Mouse (Mus musculus): ENCODE data around the gene Chchd6. TPM values are rescaled to one million over a fixed set of nuclear protein-coding genes. Genes with fewer than 3 reads are reported as not detected.

Gene Chchd6
- polyA plus RNA-seq, 1 experiment from 2014 or later = 168 TPM

GRCm38 (mm10) chr6:89422621-89423020, 172.8 kb downstream of the Chchd6 start:
- Histone ChIP-seq H3K4me2 (ENCODE audit: low read length) (no peak overlapping the region), H3K4me1 (replicated peaks; ENCODE audit: control insufficient read depth, insufficient read depth, low read length) (no peaks in the 10 kb centered on the region), H3K36me3 (ENCODE audit: control insufficient read depth, insufficient read depth) (no peaks in the 10 kb centered on the region), H3K27me3 (replicated peaks; ENCODE audit: control insufficient read depth, insufficient read depth, low read length) (no peaks in the 10 kb centered on the region), H3K4me3 (replicated peaks; ENCODE audit: low read length) (no peak overlapping the region), H3K9ac (replicated peaks; ENCODE audit: low read depth, low read length) (no peak overlapping the region), H3K9me3 (ENCODE audit: control insufficient read depth, low read length) (no peaks in the 10 kb centered on the region), H3K27ac (ENCODE audit: low read length) (no peak overlapping the region)
- no peak for ATAC-seq
- 89% methylated on average over 3 of the region's 3 CpGs for WGBS

GRCm38 (mm10) chr6:89421922-89422321, 173.5 kb downstream of the Chchd6 start:
- Histone ChIP-seq H3K4me3 (replicated peaks; ENCODE audit: low read length) (no peak overlapping the region), H3K27me3 (replicated peaks; ENCODE audit: control insufficient read depth, insufficient read depth, low read length) (no peaks in the 10 kb centered on the region), H3K36me3 (ENCODE audit: control insufficient read depth, insufficient read depth) (no peaks in the 10 kb centered on the region), H3K27ac (ENCODE audit: low read length) (no peak overlapping the region), H3K9me3 (ENCODE audit: control insufficient read depth, low read length) (no peaks in the 10 kb centered on the region), H3K4me1 (replicated peaks; ENCODE audit: control insufficient read depth, insufficient read depth, low read length) (no peaks in the 10 kb centered on the region), H3K9ac (replicated peaks; ENCODE audit: low read depth, low read length) (no peak overlapping the region), H3K4me2 (ENCODE audit: low read length) (no peak overlapping the region)
- no peak for ATAC-seq
- 88% methylated on average over 3 of the region's 3 CpGs for WGBS

GRCm38 (mm10) chr6:89421503-89421902, 173.9 kb downstream of the Chchd6 start:
- Histone ChIP-seq H3K36me3 (ENCODE audit: control insufficient read depth, insufficient read depth) (no peaks in the 10 kb centered on the region), H3K4me1 (replicated peaks; ENCODE audit: control insufficient read depth, insufficient read depth, low read length) (no peaks in the 10 kb centered on the region), H3K27ac (ENCODE audit: low read length) (no peak overlapping the region), H3K9me3 (ENCODE audit: control insufficient read depth, low read length) (no peaks in the 10 kb centered on the region), H3K4me3 (replicated peaks; ENCODE audit: low read length) (no peak overlapping the region), H3K9ac (replicated peaks; ENCODE audit: low read depth, low read length) (no peak overlapping the region), H3K27me3 (replicated peaks; ENCODE audit: control insufficient read depth, insufficient read depth, low read length) (no peaks in the 10 kb centered on the region), H3K4me2 (ENCODE audit: low read length) (no peak overlapping the region)
- no peak for ATAC-seq
- 79% methylated on average over 6 of the region's 6 CpGs for WGBS

- Histone ChIP-seq H3K4me1 (replicated peaks; ENCODE audit: control insufficient read depth, insufficient read depth, low read length) (no peaks in the 10 kb centered on the region), H3K36me3 (ENCODE audit: control insufficient read depth, insufficient read depth) (no peaks in the 10 kb centered on the region), H3K4me2 (ENCODE audit: low read length) (no peak overlapping the region), H3K9me3 (ENCODE audit: control insufficient read depth, low read length) (no peaks in the 10 kb centered on the region), H3K27ac (ENCODE audit: low read length) (no peak overlapping the region), H3K9ac (replicated peaks; ENCODE audit: low read depth, low read length) (no peak overlapping the region), H3K27me3 (replicated peaks; ENCODE audit: control insufficient read depth, insufficient read depth, low read length) (no peaks in the 10 kb centered on the region), H3K4me3 (replicated peaks; ENCODE audit: low read length) (no peak overlapping the region)
- 85% methylated on average over 2 of the region's 2 CpGs for WGBS
- no peak for ATAC-seq
These were observed 174.7 kb downstream of the Chchd6 start for GRCm38 (mm10) chr6:89420756-89421155.

GRCm38 (mm10) chr6:89420110-89420509, 175.3 kb downstream of the Chchd6 start:
- H3K4me3 ChIP-seq (replicated peaks; ENCODE audit: low read length) = no peak overlapping the region

GRCm38 (mm10) chr6:89419066-89419815, 176.2 kb downstream of the Chchd6 start:
- no peaks in the 10 kb centered on the region for H3K36me3 ChIP-seq (ENCODE audit: control insufficient read depth, insufficient read depth)
- H3K4me1 ChIP-seq (replicated peaks; ENCODE audit: control insufficient read depth, insufficient read depth, low read length) = no peaks in the 10 kb centered on the region
- no peak overlapping the region for H3K4me3 ChIP-seq (replicated peaks; ENCODE audit: low read length)
- H3K9ac ChIP-seq (replicated peaks; ENCODE audit: low read depth, low read length) = no peak overlapping the region
- H3K4me2 ChIP-seq (ENCODE audit: low read length) = no peak overlapping the region
- H3K27me3 ChIP-seq (replicated peaks; ENCODE audit: control insufficient read depth, insufficient read depth, low read length) = no peaks in the 10 kb centered on the region
- WGBS = 90% methylated on average over 3 of the region's 3 CpGs
- ATAC-seq = no peak
- no peaks in the 10 kb centered on the region for H3K9me3 ChIP-seq (ENCODE audit: control insufficient read depth, low read length)
- no peak overlapping the region for H3K27ac ChIP-seq (ENCODE audit: low read length)

More at GRCm38 (mm10) chr6:89420110-89420509, 175.3 kb downstream of the Chchd6 start:
- Histone ChIP-seq H3K9ac (replicated peaks; ENCODE audit: low read depth, low read length) (no peak overlapping the region), H3K4me1 (replicated peaks; ENCODE audit: control insufficient read depth, insufficient read depth, low read length) (no peaks in the 10 kb centered on the region), H3K36me3 (ENCODE audit: control insufficient read depth, insufficient read depth) (no peaks in the 10 kb centered on the region), H3K27me3 (replicated peaks; ENCODE audit: control insufficient read depth, insufficient read depth, low read length) (no peaks in the 10 kb centered on the region), H3K9me3 (ENCODE audit: control insufficient read depth, low read length) (no peaks in the 10 kb centered on the region), H3K27ac (ENCODE audit: low read length) (no peak overlapping the region), H3K4me2 (ENCODE audit: low read length) (no peak overlapping the region)
- ATAC-seq = no peak

- Histone ChIP-seq H3K4me3 (replicated peaks; ENCODE audit: low read length) (no peak overlapping the region), H3K27me3 (replicated peaks; ENCODE audit: control insufficient read depth, insufficient read depth, low read length) (no peaks in the 10 kb centered on the region), H3K9me3 (ENCODE audit: control insufficient read depth, low read length) (no peaks in the 10 kb centered on the region), H3K4me1 (replicated peaks; ENCODE audit: control insufficient read depth, insufficient read depth, low read length) (no peaks in the 10 kb centered on the region), H3K36me3 (ENCODE audit: control insufficient read depth, insufficient read depth) (no peaks in the 10 kb centered on the region), H3K27ac (ENCODE audit: low read length) (peak overlapping the region; percentile 50; the same call in 1 of the 2 replicates), H3K9ac (replicated peaks; ENCODE audit: low read depth, low read length) (no peak overlapping the region), H3K4me2 (ENCODE audit: low read length) (no peak overlapping the region)
- WGBS = 77% methylated on average over 3 of the region's 3 CpGs
- ATAC-seq = no peak
These were observed 179.3 kb downstream of the Chchd6 start for GRCm38 (mm10) chr6:89416030-89416595.

GRCm38 (mm10) chr6:89415091-89415490, 180.4 kb downstream of the Chchd6 start:
- WGBS = 76% methylated on average over 2 of the region's 2 CpGs
- no peaks in the 10 kb centered on the region for H3K27me3 ChIP-seq (replicated peaks; ENCODE audit: control insufficient read depth, insufficient read depth, low read length)

GRCm38 (mm10) chr6:89414126-89414525, 181.3 kb downstream of the Chchd6 start:
- no peak overlapping the region for H3K4me2 ChIP-seq (ENCODE audit: low read length)
- 90% methylated on average over 4 of the region's 4 CpGs for WGBS
- no peaks in the 10 kb centered on the region for H3K4me1 ChIP-seq (replicated peaks; ENCODE audit: control insufficient read depth, insufficient read depth, low read length)
- no peak for ATAC-seq
- H3K4me3 ChIP-seq (replicated peaks; ENCODE audit: low read length) = no peak overlapping the region
- H3K9ac ChIP-seq (replicated peaks; ENCODE audit: low read depth, low read length) = no peak overlapping the region
- no peaks in the 10 kb centered on the region for H3K36me3 ChIP-seq (ENCODE audit: control insufficient read depth, insufficient read depth)
- H3K9me3 ChIP-seq (ENCODE audit: control insufficient read depth, low read length) = no peaks in the 10 kb centered on the region
- H3K27me3 ChIP-seq (replicated peaks; ENCODE audit: control insufficient read depth, insufficient read depth, low read length) = no peaks in the 10 kb centered on the region
- H3K27ac ChIP-seq (ENCODE audit: low read length) = no peak overlapping the region

More at GRCm38 (mm10) chr6:89415091-89415490, 180.4 kb downstream of the Chchd6 start:
- no peaks in the 10 kb centered on the region for H3K4me1 ChIP-seq (replicated peaks; ENCODE audit: control insufficient read depth, insufficient read depth, low read length)
- no peak overlapping the region for H3K4me2 ChIP-seq (ENCODE audit: low read length)
- ATAC-seq = no peak
- H3K9me3 ChIP-seq (ENCODE audit: control insufficient read depth, low read length) = no peaks in the 10 kb centered on the region
- no peak overlapping the region for H3K9ac ChIP-seq (replicated peaks; ENCODE audit: low read depth, low read length)
- H3K36me3 ChIP-seq (ENCODE audit: control insufficient read depth, insufficient read depth) = no peaks in the 10 kb centered on the region
- no peak overlapping the region for H3K27ac ChIP-seq (ENCODE audit: low read length)
- no peak overlapping the region for H3K4me3 ChIP-seq (replicated peaks; ENCODE audit: low read length)
